Mouse (Mus musculus): ENCODE results near the gene Snca.

Snca gene

DNA sequence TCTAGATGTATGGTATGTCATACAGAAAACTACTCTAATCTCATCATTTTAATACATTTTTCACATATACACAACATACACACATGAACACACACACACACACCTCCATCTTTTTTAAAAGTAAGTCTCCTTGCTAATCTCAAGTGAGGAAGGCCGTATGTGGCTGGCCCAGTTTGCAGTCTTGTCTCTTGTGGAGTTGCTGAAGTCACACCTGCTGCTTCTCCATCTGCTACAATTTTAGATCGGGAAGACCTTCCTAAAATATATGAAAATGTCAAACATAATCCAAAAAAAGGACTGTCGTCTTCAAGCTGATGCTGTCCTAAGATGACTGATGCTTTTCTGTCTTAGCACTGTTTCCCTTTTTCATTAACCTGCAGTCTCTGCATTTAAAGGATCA is 112.1 kb downstream of the Snca start:
- WGBS: 50% methylated on average over 3 of the region's 3 CpGs

DNA sequence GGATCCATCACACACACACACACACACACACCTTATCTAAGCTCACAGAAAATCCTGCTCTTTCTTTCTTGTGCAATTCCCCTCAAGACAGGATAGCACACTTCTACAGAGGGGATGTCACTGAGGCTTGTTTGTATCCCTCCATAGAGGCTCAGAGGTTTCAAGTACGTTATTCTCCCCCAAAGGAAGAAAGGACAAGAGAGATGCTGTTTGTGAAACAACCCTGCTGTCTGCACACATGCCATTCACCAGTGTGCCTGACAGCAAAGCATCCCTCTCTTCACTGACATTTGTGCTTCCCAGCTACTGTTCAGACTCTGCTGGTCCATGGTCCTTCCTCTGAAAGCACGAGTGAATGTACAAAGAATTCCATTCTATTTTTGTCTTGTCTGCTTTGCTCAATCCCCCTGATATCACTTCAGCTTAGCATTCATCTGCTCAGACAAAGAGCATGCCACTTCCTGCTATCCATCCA is 119.6 kb downstream of the Snca start:
- 29% methylated on average over 2 of the region's 2 CpGs for whole genome bisulfite sequencing

DNA sequence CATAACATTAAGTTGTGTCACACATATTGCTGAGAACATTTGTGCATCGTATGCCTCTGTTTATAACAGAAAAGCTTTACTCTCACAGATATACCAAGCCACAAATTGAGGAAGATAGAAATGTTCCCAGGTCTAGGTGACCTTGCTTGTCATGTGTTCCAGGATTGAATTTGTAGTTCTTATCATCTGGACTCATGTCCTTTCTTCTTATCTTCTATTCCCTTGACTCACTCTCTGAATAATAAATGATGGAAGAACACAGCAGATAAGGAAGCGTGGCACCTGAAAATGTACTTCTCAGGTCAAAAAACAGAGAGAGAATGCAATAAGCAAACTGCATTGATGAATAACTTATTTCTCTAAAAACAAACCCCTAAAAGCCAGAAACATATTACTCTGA is 131.6 kb downstream of the Snca start:
- 88% methylated on average over 2 of the region's 2 CpGs for WGBS

DNA sequence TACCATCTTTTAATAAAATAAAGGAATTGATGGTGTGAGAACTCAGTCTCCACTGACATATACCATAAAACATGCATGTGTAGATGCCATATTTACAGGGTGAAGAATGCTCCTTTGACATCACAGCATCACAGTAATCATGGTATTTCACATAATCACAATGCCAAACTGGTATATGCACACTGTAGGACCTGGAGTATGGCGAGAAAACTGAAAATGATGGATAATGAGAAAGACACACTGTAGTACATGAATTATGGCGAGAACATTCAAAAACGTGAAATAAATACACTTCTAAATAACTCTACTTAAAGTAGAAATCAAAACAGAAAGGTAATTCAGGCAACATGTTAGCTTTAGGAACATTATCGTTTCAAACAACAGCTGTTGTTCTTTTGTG is 142.6 kb downstream of the Snca start:
- WGBS: 83% methylated on average over 4 of the region's 4 CpGs

DNA sequence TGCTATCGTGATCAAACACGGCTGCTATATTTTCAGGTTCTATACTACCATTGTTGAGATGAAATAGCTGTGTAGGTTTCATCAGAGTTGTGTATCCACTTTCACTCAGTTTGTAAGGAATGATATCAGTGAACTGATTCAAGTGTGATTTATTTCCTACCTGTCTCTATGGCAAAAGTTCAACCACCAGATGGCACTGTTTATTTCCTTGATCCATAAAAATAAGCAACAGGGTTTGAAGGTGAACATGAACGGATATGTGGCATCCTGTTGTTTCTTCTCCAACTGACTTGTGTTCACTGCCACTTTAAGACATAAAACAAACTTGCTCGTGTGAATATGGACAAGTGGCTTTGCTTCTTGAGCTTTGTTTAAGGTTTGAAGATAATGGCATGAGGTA is 147.4 kb downstream of the Snca start:
- 36% methylated on average over 4 of the region's 4 CpGs for WGBS
